Mouse (Mus musculus) kidney, embryonic 14.5 days (tissue): ENCODE results near the gene Rcn2. TPM values are rescaled to one million over a fixed set of nuclear protein-coding genes. Genes with fewer than 3 reads are reported as not detected.

Experiments
- ATAC-seq: fragments of 200-750 bp; cut with Nextera tagmentation; 2 replicates; pipeline ENCODE4 v1.8.0; 2017; ENCODE audit warnings: moderate number of reproducible peaks, mild to moderate bottlenecking, moderate TSS enrichment, moderate library complexity; ENCODE audit not compliant: low FRiP score, low TSS enrichment
- H3K27ac ChIP-seq: fragments of 300-500 bp; sonication (generic); 2 replicates; pipeline ENCODE4 v1.5.1; 2014; ENCODE audit warnings: low read depth, mild to moderate bottlenecking, low read length, moderate library complexity, mixed read lengths
- H3K27me3 ChIP-seq: fragments of 300-500 bp; sonication (generic); 2 replicates; pipeline ENCODE4 v1.6.1; 2014; ENCODE audit warnings: mild to moderate bottlenecking, low read length; ENCODE audit not compliant: control insufficient read depth, insufficient read depth
- H3K36me3 ChIP-seq: fragments of 300-500 bp; sonication (generic); 2 replicates; pipeline ENCODE4 v1.6.1; 2014; ENCODE audit warnings: low read length, mixed read lengths; ENCODE audit not compliant: control insufficient read depth, insufficient read depth
- H3K4me1 ChIP-seq: fragments of 300-500 bp; sonication (generic); 2 replicates; pipeline ENCODE4 v1.6.1; 2014; ENCODE audit warnings: low read length, mixed read lengths; ENCODE audit not compliant: control insufficient read depth, insufficient read depth
- H3K4me2 ChIP-seq: fragments of 300-500 bp; sonication (generic); replicated peaks from 2 replicates; pipeline ENCODE4 v1.6.1; 2014; ENCODE audit warnings: low read depth, mild to moderate bottlenecking, low read length
- H3K4me3 ChIP-seq: fragments of 300-500 bp; sonication (generic); 2 replicates; pipeline ENCODE4 v1.5.1; 2014; ENCODE audit warnings: mild to moderate bottlenecking, low read length
- H3K9ac ChIP-seq: fragments of 300-500 bp; sonication (generic); 2 replicates; pipeline ENCODE4 v1.6.1; 2014; ENCODE audit warnings: low read depth, mild to moderate bottlenecking, low read length, moderate library complexity
- H3K9me3 ChIP-seq: fragments of 300-500 bp; sonication (generic); 2 replicates; pipeline ENCODE4 v1.6.1; 2016; ENCODE audit warnings: low read length; ENCODE audit not compliant: control insufficient read depth
- WGBS: fragments of 180-500 bp; shearing (Covaris S2); extraction: QIAGEN DNeasy Blood & Tissue Kit; methylation state at CpG from one replicate; pipeline ENCODE4 v1.1.7; 2014; 5-methylcytosine and 5-hydroxymethylcytosine counted together
- polyA plus RNA-seq: library from polyadenylated mRNA; unstranded; fragments of >200 nt; fragmentation: Nextera tagmentation; extraction: Ambion mirVana; gene quantifications from 2 replicates; pipeline ENCODE4 v1.2.1, GENCODE M21; 2014

The Rcn2 gene
- polyA plus RNA-seq, 1 experiment from 2014 or later = 283 TPM

DNA sequence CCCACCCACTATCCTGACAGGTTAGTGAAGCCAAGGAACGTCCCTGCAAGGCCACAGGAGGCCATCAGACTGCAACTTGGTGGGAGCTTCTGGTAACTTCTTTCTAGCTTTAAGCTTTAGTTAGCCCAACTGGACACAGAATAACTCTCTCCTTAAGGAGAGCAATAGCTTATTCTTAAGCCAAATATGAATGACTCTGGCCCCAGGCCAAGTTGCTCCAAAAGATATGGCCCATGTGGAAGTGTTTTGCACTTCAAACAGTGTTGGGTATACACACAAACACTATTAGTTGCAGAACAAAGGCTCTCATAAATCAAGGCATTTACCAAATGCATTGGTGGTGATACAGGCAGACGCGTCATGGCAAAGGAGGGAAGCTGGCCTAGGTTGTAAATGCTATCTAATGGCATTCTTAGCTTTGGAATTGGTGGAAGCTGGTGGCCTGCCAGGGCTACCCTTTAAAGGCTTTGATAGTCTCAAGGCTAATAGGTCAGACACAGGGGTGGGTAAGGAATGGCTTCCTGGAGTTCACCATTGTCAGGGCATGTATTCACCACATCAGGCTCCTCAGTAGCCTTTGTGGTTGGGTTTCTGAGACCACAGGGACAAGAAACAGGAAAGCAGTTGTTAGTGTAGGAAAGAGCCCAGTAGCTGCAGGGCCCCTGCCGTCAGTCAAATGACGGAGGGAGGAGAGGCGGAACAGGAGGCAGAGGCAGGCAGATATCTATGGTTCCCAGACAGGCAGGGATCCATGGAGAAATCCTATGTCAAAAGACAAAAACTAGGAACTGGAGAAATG is 64.8 kb downstream of the Rcn2 start:
- Histone ChIP-seq H3K27me3 (no peaks in the 10 kb centered on the region), H3K27ac (no peak overlapping the region), H3K9ac (no peak overlapping the region), H3K4me1 (no peaks in the 10 kb centered on the region; the same call in 1 of the 2 replicates), H3K4me2 (no peak overlapping the region), H3K9me3 (no peaks in the 10 kb centered on the region), H3K36me3 (no peaks in the 10 kb centered on the region), H3K4me3 (no peak overlapping the region)
- ATAC-seq = no peak
- WGBS = 71% methylated on average over 6 of the region's 6 CpGs

DNA sequence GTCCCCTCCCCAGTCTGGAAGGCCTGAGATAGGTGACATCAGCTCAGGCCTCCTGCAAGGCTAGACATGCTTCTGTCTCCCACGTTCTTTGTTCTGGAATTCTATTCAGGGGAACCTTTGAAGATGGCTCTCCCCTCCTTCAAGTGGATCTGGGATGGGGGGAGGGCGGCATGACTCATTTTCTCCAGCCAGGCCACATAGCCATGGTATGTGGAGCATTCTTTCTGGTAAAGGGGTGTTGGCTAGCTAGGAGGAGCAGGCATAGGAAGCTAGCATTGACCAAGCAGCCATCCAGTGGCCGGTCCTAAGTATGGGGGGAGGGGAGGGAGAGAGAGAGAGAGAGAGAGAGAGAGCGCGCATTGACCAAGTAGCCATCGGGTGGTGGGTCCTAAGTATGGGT is 65.9 kb downstream of the Rcn2 start:
- Histone ChIP-seq H3K4me1 (peaks cover under 1% of the 10 kb centered on the region; the same call in 1 of the 2 replicates), H3K36me3 (no peaks in the 10 kb centered on the region), H3K9ac (no peak overlapping the region), H3K27ac (no peak overlapping the region), H3K4me3 (no peak overlapping the region), H3K27me3 (no peaks in the 10 kb centered on the region), H3K4me2 (no peak overlapping the region), H3K9me3 (no peaks in the 10 kb centered on the region)
- WGBS = 81% methylated on average over 6 of the region's 6 CpGs
- ATAC-seq = no peak

DNA sequence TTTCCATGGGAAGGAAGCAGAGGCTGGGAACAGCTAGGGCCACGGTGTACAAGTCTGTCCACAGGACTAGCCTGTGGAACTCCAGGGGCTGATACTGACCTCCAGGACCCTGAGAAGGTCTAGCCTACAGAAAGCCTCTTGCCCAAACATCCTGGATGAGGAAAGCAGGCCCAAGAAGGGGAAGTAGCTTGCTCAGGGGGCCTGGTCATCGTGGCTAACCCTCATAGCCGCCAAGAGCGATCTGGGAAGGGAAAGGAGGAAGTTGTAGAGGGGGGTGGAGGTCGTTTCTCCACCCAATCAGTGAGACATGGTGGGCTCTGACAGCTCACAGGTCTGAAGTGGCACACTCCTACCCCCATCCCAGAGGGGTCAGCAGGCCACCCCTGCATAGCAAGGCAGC is 66.5 kb downstream of the Rcn2 start:
- H3K9ac ChIP-seq = no peak overlapping the region
- H3K9me3 ChIP-seq = no peaks in the 10 kb centered on the region
- no peaks in the 10 kb centered on the region for H3K27me3 ChIP-seq
- H3K4me3 ChIP-seq = no peak overlapping the region
- no peak for ATAC-seq
- WGBS = 71% methylated on average over 5 of the region's 5 CpGs
- no peak overlapping the region for H3K4me2 ChIP-seq
- peaks cover 4% of the 10 kb centered on the region; the same call in 1 of the 2 replicates for H3K4me1 ChIP-seq
- H3K27ac ChIP-seq = no peak overlapping the region
- H3K36me3 ChIP-seq = no peaks in the 10 kb centered on the region

Other genes starting within 250 kb of the Rcn2 start
- gene Scaper, start 103.7 kb upstream of the Rcn2 start, polyA plus RNA-seq = 8.9 and 10.3 TPM in 2 replicates
- gene 4930563M21Rik, start 31.3 kb upstream of the Rcn2 start, polyA plus RNA-seq = not detected in 2 replicates
- gene Pstpip1, start 48.1 kb downstream of the Rcn2 start, polyA plus RNA-seq = 0.28 and 0.53 TPM in 2 replicates
- 418 and 533 TPM in 2 replicates for gene Tspan3, start 123.6 kb downstream of the Rcn2 start, polyA plus RNA-seq